Mouse (Mus musculus): ENCODE measurements at regions not wholly inside any gene's neighbourhood (a gene's known extent, or its start where the extent isn't known, plus 50 kb on each side); places are given as distances from the start of the nearest gene placed in this dataset.

DNA sequence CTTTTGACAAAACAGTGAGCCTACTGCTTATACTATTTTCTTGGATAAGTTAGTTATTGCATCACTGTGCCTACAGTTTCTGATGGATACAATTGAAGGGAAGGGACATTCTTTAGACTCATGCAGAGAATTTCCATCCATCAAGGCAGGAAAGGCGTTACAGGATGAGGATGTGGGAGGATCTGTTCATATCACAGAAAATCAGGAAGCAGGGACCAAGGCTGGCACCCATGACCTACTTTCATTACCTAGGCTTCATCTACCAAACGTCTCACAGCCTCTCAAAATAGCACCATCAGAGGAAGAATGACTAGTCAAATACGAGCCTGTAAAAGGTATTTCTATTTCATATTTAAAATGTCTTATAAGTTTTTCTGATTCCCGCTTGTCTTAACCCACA is 56.4 kb downstream of the Fam181b start:
- TF ChIP-seq POLR2A (IDR thresholded peaks at IDR 0.05; ENCODE audit: insufficient read depth, low read length) (no peak), CTCF (IDR thresholded peaks at IDR 0.05; ENCODE audit: low read depth, low read length) (no peak), EP300 (IDR thresholded peaks at IDR 0.05; ENCODE audit: insufficient read depth, low read depth, low read length) (no peak)
